Mouse (Mus musculus) heart, postnatal 14 days (tissue): ENCODE measurements around the gene Lmbr1. TPM values are rescaled to one million over a fixed set of nuclear protein-coding genes. Genes with fewer than 3 reads are reported as not detected.

Source experiments
- DNase-seq, 2 experiments: peaks; one replicate each; pipeline ENCODE4 v3.0.0; 2021 to 2022
- intact Hi-C: fragments of 180-260 bp; cut with DNase I; formaldehyde crosslinking; loops from one replicate; pipeline ENCODE4 v1.15.1; 2025
- total RNA-seq, 2 experiments: library from RNA; stranded (reverse); gene quantifications; 2 replicates each; pipeline ENCODE4 v1.2.3; 2021

Gene Lmbr1
- total RNA-seq, 2 experiments from 2014 or later: 18.4 to 19.3 TPM

DNA sequence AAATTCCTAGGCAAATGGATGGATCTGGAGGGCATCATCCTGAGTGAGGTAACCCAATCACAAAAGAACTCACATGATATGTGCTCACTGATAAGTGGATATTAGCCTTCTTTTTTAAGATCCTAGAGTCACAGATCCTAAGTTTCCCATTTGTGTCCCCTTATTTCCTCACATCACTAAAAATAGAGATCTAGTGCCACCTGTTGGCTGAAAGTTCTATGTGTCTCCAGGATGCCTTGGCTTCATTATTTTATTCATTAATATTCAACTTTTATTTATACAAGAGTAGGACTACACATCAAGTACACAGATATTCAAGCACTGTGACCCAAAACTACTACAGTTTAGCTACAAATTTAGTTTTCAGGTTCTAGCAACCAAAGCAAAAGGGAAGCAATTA lies 103.4 kb downstream of the Lmbr1 start:
- intact Hi-C loops: loop anchor here (5.0 kb wide), 1 partner anchor 822 kb away; no protein-coding TSS in a partner anchor
- DNase-seq: peak in 1 of 2 experiments; percentile 6

DNA sequence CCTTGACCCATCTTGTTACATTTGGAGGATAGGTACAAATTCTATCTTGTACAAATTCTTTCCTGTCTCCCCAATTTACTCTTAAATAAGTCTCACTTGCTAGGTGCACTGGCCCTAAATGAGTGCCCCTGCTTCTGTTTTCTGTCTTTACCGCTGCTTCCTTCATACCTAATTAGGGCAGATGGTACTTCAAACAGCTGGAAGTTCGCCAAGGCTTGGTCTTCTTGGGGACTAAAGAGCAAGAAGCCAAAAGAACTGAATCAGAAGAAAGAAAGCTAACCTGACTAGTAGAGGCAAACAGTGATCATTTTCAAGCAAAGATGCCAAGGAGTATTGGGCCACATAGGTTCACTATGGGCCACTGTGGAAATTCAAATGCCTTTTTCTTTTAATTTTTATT lies 104.8 kb downstream of the Lmbr1 start:
- DNase-seq: no peak
- intact Hi-C loops: no loop called here

DNA sequence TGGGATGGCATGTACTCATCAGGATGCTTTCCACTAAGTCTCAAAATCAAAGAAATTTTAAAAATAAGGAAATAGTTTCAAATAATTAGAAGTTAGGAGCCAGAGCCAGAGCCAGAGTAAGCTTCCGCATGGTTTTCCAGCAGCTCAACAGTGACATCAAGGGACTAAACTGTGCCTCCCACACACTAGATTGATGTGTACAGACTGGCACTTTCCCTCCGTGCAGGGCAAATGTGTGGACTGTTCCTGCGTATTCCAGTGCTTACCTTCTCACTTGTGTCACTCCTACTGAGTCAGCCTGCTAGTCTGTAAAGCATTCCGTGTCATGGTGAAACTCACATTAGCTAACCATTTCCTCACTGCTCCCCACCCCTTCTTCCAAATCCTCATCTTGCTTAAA lies 107.3 kb downstream of the Lmbr1 start:
- no peak for DNase-seq
- intact Hi-C loops: no loop called here

DNA sequence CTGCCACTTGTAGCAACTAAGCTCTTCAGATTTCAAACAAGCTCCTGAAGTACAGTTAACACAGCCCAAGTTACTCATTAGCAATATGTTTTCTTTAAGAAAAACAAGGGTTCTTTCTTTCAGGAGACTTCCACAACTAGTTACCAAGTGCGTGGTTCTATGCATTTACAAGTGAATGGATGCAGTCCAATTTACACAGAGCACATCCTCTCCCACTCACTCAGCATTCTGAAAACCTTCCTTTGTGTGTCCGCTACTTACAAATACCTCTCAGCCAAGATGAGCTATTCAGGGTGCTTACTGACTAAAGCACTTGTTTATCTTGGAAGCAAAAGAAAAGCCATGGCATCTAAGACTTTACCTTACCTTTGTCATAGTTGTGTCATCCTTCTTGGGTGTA lies 124.3 kb downstream of the Lmbr1 start:
- intact Hi-C loops: no loop called here
- no peak for DNase-seq

DNA sequence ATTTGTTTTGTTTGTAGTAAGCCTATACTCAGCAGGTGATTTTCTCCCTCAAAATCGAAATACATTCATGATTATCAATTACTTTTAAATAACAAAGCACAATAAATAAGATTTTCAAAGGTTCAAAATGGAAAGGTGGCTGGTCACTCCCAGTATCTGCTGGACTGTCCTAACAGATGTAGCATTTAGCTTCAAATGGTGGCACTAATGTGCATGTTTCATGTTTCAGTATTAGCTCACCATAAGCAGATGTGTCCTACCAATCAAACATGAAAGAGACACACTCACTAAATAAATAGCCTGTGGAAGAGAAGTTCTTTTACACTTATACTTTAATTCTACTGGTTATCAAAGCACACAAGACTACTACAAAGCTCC lies 126.7 kb downstream of the Lmbr1 start:
- DNase-seq: no peak
- intact Hi-C loops: no loop called here

GRCm38 (mm10) chr5:29250795-29251495 lies 127.2 kb downstream of the Lmbr1 start:
- DNase-seq: no peak

DNA sequence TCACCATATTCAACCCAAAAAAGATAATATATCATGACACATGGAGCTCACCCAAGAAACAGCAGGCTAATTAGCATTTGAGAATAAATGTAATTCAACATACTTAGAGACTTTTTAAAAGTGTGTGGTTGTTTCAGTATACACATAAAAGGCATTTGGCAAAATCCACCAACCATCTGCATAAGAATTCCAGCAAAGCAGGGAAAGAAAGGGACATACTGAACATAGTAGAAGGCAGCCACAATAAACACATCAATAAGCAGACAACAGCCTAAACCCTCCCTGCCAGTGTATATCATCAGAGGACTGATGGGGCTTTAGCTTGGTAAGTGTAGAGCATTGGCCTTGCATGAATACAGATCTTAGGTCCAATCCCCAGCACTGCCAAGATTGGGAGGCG lies 133.4 kb downstream of the Lmbr1 start:
- intact Hi-C loops: no loop called here
- DNase-seq: no peak

More at GRCm38 (mm10) chr5:29250795-29251495, 127.2 kb downstream of the Lmbr1 start:
- intact Hi-C loops: no loop called here

GRCm38 (mm10) chr5:29238379-29238778 lies 139.8 kb downstream of the Lmbr1 start:
- DNase-seq: no peak
- intact Hi-C loops: no loop called here

DNA sequence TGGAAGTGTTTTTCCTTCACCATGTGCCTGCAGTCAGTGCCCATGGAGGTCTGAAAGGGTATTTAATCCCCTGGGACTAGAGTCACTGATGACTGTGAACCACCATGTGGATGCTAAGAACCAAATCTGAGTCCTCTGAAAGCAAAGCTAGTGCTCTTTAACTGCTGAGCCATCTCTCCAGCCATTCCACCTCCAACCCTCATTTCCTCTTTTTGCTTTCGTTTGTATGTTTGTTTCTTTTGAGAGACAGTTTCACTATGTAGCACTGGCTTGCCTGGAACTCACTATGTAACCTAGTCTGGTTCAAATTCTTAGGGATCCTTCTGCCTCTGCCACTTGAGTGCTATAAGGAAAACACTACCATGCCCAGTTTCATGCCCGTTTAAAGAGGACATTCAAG lies 147.7 kb downstream of the Lmbr1 start:
- intact Hi-C loops: no loop called here
- no peak for DNase-seq

- intact Hi-C loops: no loop called here
- no peak for DNase-seq
Measured at GRCm38 (mm10) chr5:29224089-29224488, 154.1 kb downstream of the Lmbr1 start.

- intact Hi-C loops: no loop called here
- DNase-seq: no peak
Measured at GRCm38 (mm10) chr5:29217997-29218396, 160.2 kb downstream of the Lmbr1 start.

DNA sequence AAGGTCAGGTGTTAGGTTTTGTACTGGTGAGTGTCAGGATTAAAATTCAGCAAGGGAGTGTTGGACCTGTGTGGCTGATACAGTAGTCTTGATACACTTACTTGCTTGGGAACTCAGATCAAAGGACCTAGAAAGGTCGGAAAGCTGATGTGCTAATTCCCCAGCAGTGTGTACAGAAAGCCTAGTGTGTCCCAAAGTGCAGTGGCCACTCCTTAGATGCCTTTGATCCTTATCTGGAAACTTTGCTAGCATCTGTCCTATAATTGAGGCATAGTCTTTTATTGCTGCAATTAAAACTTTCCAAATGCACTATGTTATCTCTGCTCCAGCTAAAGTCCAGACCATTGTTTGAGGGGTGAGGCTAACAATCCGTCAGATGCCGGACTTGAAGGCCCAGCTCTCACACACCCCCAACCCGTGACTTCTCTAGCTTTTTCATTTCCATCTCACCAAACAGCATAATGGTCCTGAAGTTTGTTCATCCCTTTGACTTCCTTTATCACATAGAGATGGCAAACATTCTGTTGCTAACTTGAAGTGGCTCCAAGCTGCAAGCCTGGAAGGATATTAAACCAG lies 166.1 kb downstream of the Lmbr1 start:
- no peak for DNase-seq
- intact Hi-C loops: no loop called here

- no peak for DNase-seq
- intact Hi-C loops: no loop called here
Measured at GRCm38 (mm10) chr5:29205690-29206089, 172.5 kb downstream of the Lmbr1 start.

DNA sequence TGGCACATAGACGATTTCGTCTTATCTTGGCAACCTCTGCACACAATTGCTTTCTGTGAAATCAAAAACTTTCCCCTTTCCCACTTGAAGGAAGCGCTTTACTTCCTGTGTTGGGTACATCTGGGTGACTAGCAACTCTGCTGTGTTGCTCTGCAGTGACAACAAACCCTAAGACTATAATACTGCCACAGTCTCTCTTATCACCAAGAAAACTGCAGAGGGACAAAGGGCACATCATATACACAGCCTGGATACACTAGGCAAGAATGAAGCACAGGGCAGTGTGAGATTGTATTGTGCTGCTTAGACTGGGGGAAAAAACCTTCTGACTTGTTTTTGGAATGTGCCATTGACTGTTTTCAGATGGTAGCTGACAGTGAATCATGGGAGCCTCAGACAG lies 178.3 kb downstream of the Lmbr1 start:
- intact Hi-C loops: no loop called here
- no peak for DNase-seq

GRCm38 (mm10) chr5:29198960-29199488 lies 179.2 kb downstream of the Lmbr1 start:
- intact Hi-C loops: no loop called here
- DNase-seq: no peak

DNA sequence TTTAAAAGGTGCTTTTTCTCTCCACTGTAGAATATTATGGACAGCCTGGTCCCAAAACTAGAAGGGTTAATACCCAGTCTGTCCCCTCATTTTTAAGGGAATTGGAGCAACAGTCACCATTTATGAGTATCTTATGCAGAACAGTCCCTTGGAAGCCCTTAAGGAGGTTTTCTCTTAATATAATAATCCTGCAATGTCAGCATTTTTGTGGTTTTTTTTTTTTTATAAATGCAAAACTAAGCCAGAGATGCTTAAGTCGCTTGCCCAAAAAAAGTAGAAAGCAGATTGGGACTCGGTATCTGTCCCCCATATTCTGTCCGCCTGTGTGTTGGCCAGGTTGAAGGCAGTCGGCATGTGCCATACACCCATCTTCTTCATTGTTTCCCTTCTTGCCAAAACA lies 181.0 kb downstream of the Lmbr1 start:
- intact Hi-C loops: no loop called here
- no peak for DNase-seq

DNA sequence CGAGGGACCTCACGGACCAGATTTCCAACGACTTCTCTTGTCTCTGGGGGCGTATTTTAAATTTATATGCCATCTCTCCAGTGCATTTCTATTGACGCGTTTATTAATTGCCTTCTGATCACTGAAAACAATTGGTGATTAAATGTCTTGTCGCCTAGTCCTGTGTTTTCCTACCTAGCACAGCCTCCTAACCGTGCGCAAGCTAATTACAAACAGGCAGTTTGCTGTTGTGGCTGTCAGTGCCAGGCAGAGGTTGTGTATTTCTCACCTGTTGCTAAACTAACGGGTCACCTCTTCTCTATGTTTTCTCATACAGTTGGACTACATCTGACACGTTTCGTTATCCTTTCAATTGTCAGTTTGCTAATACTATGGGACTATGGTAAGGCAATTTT lies 181.9 kb downstream of the Lmbr1 start:
- DNase-seq: no peak
- intact Hi-C loops: no loop called here

- peak; percentile 70 to 73 for DNase-seq
- intact Hi-C loops: no loop called here
Measured at GRCm38 (mm10) chr5:29195570-29196263, 182.5 kb downstream of the Lmbr1 start, which contains the start of gene Rnf32. Rnf32 (plus strand) TSS chr5:29195992.

GRCm38 (mm10) chr5:29195231-29195569 lies 183.0 kb downstream of the Lmbr1 start:
- no peak for DNase-seq
- intact Hi-C loops: no loop called here

DNA sequence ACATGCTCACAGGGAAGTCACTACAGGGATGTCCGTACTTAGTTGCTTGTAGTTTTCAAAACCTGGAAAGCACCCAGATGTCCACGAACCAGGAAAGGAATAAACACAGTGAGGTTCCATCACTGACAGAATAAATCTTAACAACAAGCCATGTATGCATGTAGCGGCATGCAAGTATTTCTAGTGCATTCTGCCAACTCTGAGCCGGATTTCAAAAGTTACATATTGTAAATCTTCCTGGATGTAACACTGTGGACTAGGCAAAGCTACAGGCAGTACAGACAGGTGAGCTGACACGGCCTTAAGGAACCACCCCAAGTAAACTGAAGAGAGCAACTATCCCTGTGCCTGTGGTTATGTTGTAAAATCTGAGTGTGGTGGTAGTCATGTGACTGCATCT lies 191.4 kb downstream of the Lmbr1 start:
- DNase-seq: no peak
- intact Hi-C loops: no loop called here
